Comparison of ENCODE assay signal across 12 mouse cellular contexts in genomic region chr9:28329477-28329876, GRCm38 (mm10).
"Had no signal": no experiment of that assay in that cellular context is flagged by ENCODE, and none has a peak within 500 bp of the region (broad histone marks: within the 10 kb centered on the region; RNA-seq: fewer than 3 reads in every experiment).

No protein-coding gene starts in this region.

- H3K27me3 ChIP-seq: liver, embryonic 15.5 days; neural tube, embryonic 12.5 days had no signal

- H3K9ac ChIP-seq: liver, embryonic 15.5 days; lung, embryonic 14.5 days; neural tube, embryonic 12.5 days had no signal

- H3K4me2 ChIP-seq: liver, embryonic 11.5 days; liver, embryonic 15.5 days; lung, embryonic 14.5 days; neural tube, embryonic 12.5 days had no signal

- H3K36me3 ChIP-seq: limb, embryonic 10.5 days; liver, embryonic 15.5 days; neural tube, embryonic 12.5 days had no signal

- H3K27ac ChIP-seq: limb, embryonic 10.5 days; liver, embryonic 15.5 days; neural tube, embryonic 12.5 days had no signal

- H3K9me3 ChIP-seq: limb, embryonic 10.5 days; liver, embryonic 15.5 days; neural tube, embryonic 12.5 days had no signal

- H3K4me3 ChIP-seq: limb, embryonic 10.5 days; liver, embryonic 15.5 days; neural tube, embryonic 12.5 days had no signal

- H3K4me1 ChIP-seq: limb, embryonic 10.5 days; liver, embryonic 15.5 days had no signal

- DNase-seq: kidney, adult 8-10 months; kidney, postnatal 25 days; layer of hippocampus, adult 9-11 months; lung, embryonic 14.5 days; lung, postnatal 36 days; midbrain, embryonic 14.5 days; thymus, adult 18-20 months; thymus, postnatal 14 days had no signal
